9 mouse cellular contexts compared by ENCODE assay signal in genomic region chr5:117313909-117314308, GRCm38 (mm10). TPM values are rescaled to one million over a fixed set of nuclear protein-coding genes. Genes with fewer than 3 reads are reported as not detected.
DNase-seq lines count a peak whose midpoint lies in the region; ATAC-seq lines count a peak whose summit lies in the region.
"Had no signal": no experiment of that assay in that cellular context is flagged by ENCODE, and none has a peak within 500 bp of the region (broad histone marks: within the 10 kb centered on the region; RNA-seq: fewer than 3 reads in every experiment).

No protein-coding gene starts in this region.

- H3K27ac ChIP-seq in kidney, embryonic 14.5 days (ENCODE audit: low read depth, low read length), result no peak overlapping the region
- H3K27ac ChIP-seq in embryonic facial prominence, embryonic 12.5 days, result no peak overlapping the region
- H3K27ac ChIP-seq in intestine, embryonic 15.5 days, result peak overlapping the region; percentile 71
- H3K27ac ChIP-seq in midbrain, embryonic 16.5 days (ENCODE audit: low read length), result no peak overlapping the region

- peak overlapping the region; percentile 41 for H3K4me2 ChIP-seq in kidney, embryonic 14.5 days (replicated peaks; ENCODE audit: low read depth, low read length)
- peak overlapping the region; percentile 44 for H3K4me2 ChIP-seq in embryonic facial prominence, embryonic 12.5 days (replicated peaks)
- H3K4me2 ChIP-seq in intestine, embryonic 15.5 days (replicated peaks), result peak overlapping the region; percentile 60
- peak overlapping the region; percentile 19; the same call in 1 of the 2 replicates for H3K4me2 ChIP-seq in midbrain, embryonic 16.5 days (ENCODE audit: low read length)

- 32% methylated on average over 10 of the region's 10 CpGs for WGBS in kidney, embryonic 14.5 days
- WGBS in embryonic facial prominence, embryonic 12.5 days, result 32% methylated on average over 10 of the region's 10 CpGs
- WGBS in intestine, embryonic 15.5 days, result 30% methylated on average over 10 of the region's 10 CpGs
- 46% methylated on average over 10 of the region's 10 CpGs for WGBS in midbrain, embryonic 16.5 days

- DNase-seq in kidney, postnatal 4 days, result no peak
- no peak for DNase-seq in cerebellum, adult 18-20 months
- DNase-seq in retina, postnatal 1 day, result no peak
- DNase-seq: cerebellum, postnatal 36 days had no signal

- H3K4me3 ChIP-seq in kidney, embryonic 14.5 days (ENCODE audit: low read length), result peak overlapping the region; percentile 26
- peak overlapping the region; percentile 18; the same call in 1 of the 2 replicates for H3K4me3 ChIP-seq in embryonic facial prominence, embryonic 12.5 days
- H3K4me3 ChIP-seq in intestine, embryonic 15.5 days (replicated peaks), result peak overlapping the region; percentile 25
- H3K4me3 ChIP-seq in midbrain, embryonic 16.5 days (ENCODE audit: low read depth, low read length), result no peak overlapping the region

- ATAC-seq in kidney, embryonic 14.5 days (ENCODE audit: low FRiP score, low TSS enrichment), result no peak
- no peak for ATAC-seq in embryonic facial prominence, embryonic 12.5 days (ENCODE audit: insufficient number of reproducible peaks, insufficient read depth, low FRiP score, low TSS enrichment)
- peak; percentile 26; the same call in 1 of the 2 replicates for ATAC-seq in intestine, embryonic 15.5 days
- no peak for ATAC-seq in midbrain, embryonic 16.5 days
- ATAC-seq in monocyte, adult 5-6 weeks (replicated peaks; ENCODE audit: insufficient number of reproducible peaks, low FRiP score, low TSS enrichment, poor library complexity, severe bottlenecking), result no peak

- H3K9ac ChIP-seq in kidney, embryonic 14.5 days (ENCODE audit: low read depth, low read length), result no peak overlapping the region; the same call in 1 of the 2 replicates
- no peak overlapping the region for H3K9ac ChIP-seq in embryonic facial prominence, embryonic 12.5 days
- peak overlapping the region; percentile 28; the same call in 1 of the 2 replicates for H3K9ac ChIP-seq in intestine, embryonic 15.5 days
- H3K9ac ChIP-seq in midbrain, embryonic 16.5 days (ENCODE audit: low read depth, low read length), result no peak overlapping the region

- H3K36me3 ChIP-seq in kidney, embryonic 14.5 days (ENCODE audit: control insufficient read depth, insufficient read depth, low read length), result no peaks in the 10 kb centered on the region
- H3K36me3 ChIP-seq in embryonic facial prominence, embryonic 12.5 days, result no peaks in the 10 kb centered on the region
- no peaks in the 10 kb centered on the region for H3K36me3 ChIP-seq in intestine, embryonic 15.5 days
- no peaks in the 10 kb centered on the region for H3K36me3 ChIP-seq in midbrain, embryonic 16.5 days (ENCODE audit: control insufficient read depth, insufficient read depth, low read length)

- no peaks in the 10 kb centered on the region for H3K27me3 ChIP-seq in kidney, embryonic 14.5 days (ENCODE audit: control insufficient read depth, insufficient read depth, low read length)
- H3K27me3 ChIP-seq in embryonic facial prominence, embryonic 12.5 days, result peaks cover 18% of the 10 kb centered on the region; the same call in 1 of the 2 replicates
- no peaks in the 10 kb centered on the region for H3K27me3 ChIP-seq in intestine, embryonic 15.5 days (replicated peaks)
- no peaks in the 10 kb centered on the region for H3K27me3 ChIP-seq in midbrain, embryonic 16.5 days (ENCODE audit: control insufficient read depth, insufficient read depth, low read depth, low read length)

- no peaks in the 10 kb centered on the region for H3K9me3 ChIP-seq in kidney, embryonic 14.5 days (ENCODE audit: control insufficient read depth, low read length)
- H3K9me3 ChIP-seq in embryonic facial prominence, embryonic 12.5 days, result no peaks in the 10 kb centered on the region
- H3K9me3 ChIP-seq in intestine, embryonic 15.5 days, result no peaks in the 10 kb centered on the region
- no peaks in the 10 kb centered on the region for H3K9me3 ChIP-seq in midbrain, embryonic 16.5 days (replicated peaks; ENCODE audit: control insufficient read depth, low read length, poor library complexity, severe bottlenecking)

- H3K4me1 ChIP-seq in kidney, embryonic 14.5 days (ENCODE audit: control insufficient read depth, insufficient read depth, low read length), result no peaks in the 10 kb centered on the region
- H3K4me1 ChIP-seq in embryonic facial prominence, embryonic 12.5 days, result peaks cover 12% of the 10 kb centered on the region
- H3K4me1 ChIP-seq in intestine, embryonic 15.5 days (replicated peaks), result peaks cover 20% of the 10 kb centered on the region; the same call in 1 of the 2 replicates
- peaks cover 3% of the 10 kb centered on the region; the same call in 1 of the 2 replicates for H3K4me1 ChIP-seq in midbrain, embryonic 16.5 days (ENCODE audit: control insufficient read depth, insufficient read depth, low read length)

RNA-seq across cellular contexts. Expression of gene Vsig10, which starts 5.0 kb away (rescaled TPM):
- polyA plus RNA-seq in kidney, embryonic 14.5 days (2014; fragmentation: Nextera tagmentation; extraction: Ambion mirVana), result 7.4 and 9.0 TPM in 2 replicates
- 5.4 and 6.7 TPM in 2 replicates for polyA plus RNA-seq in embryonic facial prominence, embryonic 12.5 days (2016; fragmentation: Nextera tagmentation; extraction: Ambion mirVana)
- 14.1 and 16.8 TPM in 2 replicates for polyA plus RNA-seq in intestine, embryonic 15.5 days (2015; fragmentation: Nextera tagmentation; extraction: Ambion mirVana)
- 1.1 and 1.8 TPM in 2 replicates for polyA plus RNA-seq in midbrain, embryonic 16.5 days (2015; fragmentation: Nextera tagmentation; extraction: Ambion mirVana)
- total RNA-seq in monocyte, adult 5-6 weeks (2017), result 4.9 to 5.5 TPM (median 5.2 TPM) in 3 replicates

RNA-seq across cellular contexts. Expression of gene Pebp1, which starts 26.5 kb away (rescaled TPM):
- 710 and 781 TPM in 2 replicates for polyA plus RNA-seq in kidney, embryonic 14.5 days (2014; fragmentation: Nextera tagmentation; extraction: Ambion mirVana)
- 767 and 781 TPM in 2 replicates for polyA plus RNA-seq in embryonic facial prominence, embryonic 12.5 days (2016; fragmentation: Nextera tagmentation; extraction: Ambion mirVana)
- polyA plus RNA-seq in intestine, embryonic 15.5 days (2015; fragmentation: Nextera tagmentation; extraction: Ambion mirVana), result 659 and 723 TPM in 2 replicates
- 1,070 and 1,134 TPM in 2 replicates for polyA plus RNA-seq in midbrain, embryonic 16.5 days (2015; fragmentation: Nextera tagmentation; extraction: Ambion mirVana)
- total RNA-seq in monocyte, adult 5-6 weeks (2017), result 23.5 to 34.1 TPM (median 27.5 TPM) in 3 replicates

RNA-seq across cellular contexts. Expression of gene Wsb2, which starts 43.2 kb away (rescaled TPM):
- polyA plus RNA-seq in kidney, embryonic 14.5 days (2014; fragmentation: Nextera tagmentation; extraction: Ambion mirVana), result 36.4 and 72.2 TPM in 2 replicates
- polyA plus RNA-seq in embryonic facial prominence, embryonic 12.5 days (2016; fragmentation: Nextera tagmentation; extraction: Ambion mirVana), result 67.6 and 68.9 TPM in 2 replicates
- polyA plus RNA-seq in intestine, embryonic 15.5 days (2015; fragmentation: Nextera tagmentation; extraction: Ambion mirVana), result 82.6 and 94.5 TPM in 2 replicates
- 286 and 309 TPM in 2 replicates for polyA plus RNA-seq in midbrain, embryonic 16.5 days (2015; fragmentation: Nextera tagmentation; extraction: Ambion mirVana)
- total RNA-seq in monocyte, adult 5-6 weeks (2017), result 35.9 to 42.1 TPM (median 41.8 TPM) in 3 replicates
